Mouse (Mus musculus): ENCODE data around the gene Rbm4b.
A peak's percentile ranks its signal among the peaks of the same experiment; 100 is the strongest.
"Not testable (repeated sequence)": the region's sequence is repeated elsewhere in the genome, so short reads cannot be mapped to it uniquely, and the experiment has no call there.

The Rbm4b gene

DNA sequence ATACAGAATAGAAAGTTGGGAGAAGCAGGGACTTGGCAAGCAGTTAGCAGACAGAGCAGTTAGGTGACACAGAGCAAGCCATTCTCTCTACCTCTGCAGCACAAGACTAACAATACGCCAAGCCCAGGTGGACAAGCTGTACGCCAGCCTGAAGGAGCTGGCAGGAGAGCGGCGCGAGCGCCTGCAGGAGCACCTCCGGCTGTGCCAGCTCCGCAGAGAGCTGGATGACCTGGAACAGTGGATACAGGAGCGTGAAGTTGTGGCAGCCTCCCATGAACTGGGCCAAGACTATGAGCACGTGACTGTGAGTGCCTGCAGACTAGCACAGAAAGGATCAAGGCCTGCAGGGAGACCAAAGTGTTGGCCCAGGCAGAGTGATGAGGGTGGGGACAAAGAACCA lies 10.6 kb upstream of the Rbm4b start:
- no peak for DNase-seq

- DNase-seq, result peak; percentile 40
Observed at GRCm38 (mm10) chr19:4746611-4747010, 9.7 kb upstream of the Rbm4b start.

- DNase-seq, result no peak
Observed at GRCm38 (mm10) chr19:4747631-4748312, 8.5 kb upstream of the Rbm4b start.

DNA sequence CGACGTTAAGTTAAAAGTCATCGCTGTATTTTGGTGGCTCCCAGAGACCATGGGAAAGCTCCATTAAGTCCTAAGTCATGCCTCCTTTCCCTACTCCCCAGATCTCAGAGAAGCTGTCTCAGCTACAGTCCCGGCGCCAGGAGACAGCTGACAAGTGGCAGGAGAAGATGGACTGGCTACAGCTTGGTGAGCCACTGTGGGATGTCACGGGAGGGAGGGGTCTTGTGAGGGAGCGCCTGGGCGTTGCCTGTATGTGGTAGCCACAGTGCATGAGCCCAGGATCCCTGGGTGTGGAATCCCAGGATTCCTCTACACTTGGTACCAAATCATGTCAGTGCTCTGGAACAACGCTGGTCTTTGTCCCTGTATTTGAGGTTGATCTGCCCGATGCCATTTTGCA lies 7.8 kb upstream of the Rbm4b start:
- DNase-seq, result no peak

- DNase-seq, result no peak
Observed at GRCm38 (mm10) chr19:4749975-4750374, 6.3 kb upstream of the Rbm4b start.

DNA sequence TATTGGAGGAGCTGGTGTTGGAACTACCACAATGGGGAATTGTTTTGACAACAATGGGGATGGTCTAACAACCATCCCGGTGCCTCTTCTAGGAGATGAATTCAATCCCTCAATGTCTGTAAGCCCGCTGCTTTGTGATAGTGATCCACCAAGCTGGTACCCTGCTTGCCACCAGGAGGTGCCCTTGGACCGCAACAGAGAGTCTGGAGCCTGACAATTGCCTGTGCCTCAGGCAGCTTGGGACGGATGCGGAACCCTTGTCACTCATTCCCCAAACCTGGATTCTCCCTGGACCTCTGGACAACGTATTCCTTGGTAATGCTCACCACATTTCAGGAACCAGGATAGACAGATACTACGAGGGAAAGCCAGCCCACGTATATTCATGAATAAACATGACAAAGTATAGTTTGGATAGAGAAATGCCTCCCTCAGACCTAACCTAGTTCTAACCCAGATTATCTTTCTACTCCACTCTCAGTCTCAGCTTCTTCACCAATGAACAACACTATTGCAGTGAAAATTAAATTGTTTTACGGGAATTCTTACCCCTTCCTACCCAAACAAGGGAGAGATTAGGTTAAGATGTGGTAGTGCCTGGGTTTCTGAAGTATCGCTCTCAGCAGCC lies 618 bp upstream of the Rbm4b start:
- peak; percentile 95 for DNase-seq

- peak; percentile 16 for DNase-seq
Observed at GRCm38 (mm10) chr19:4756921-4757320, 624 bp downstream of the Rbm4b start.

- DNase-seq, result not testable (repeated sequence)
Observed at GRCm38 (mm10) chr19:4760544-4760943, 4.2 kb downstream of the Rbm4b start.

DNA sequence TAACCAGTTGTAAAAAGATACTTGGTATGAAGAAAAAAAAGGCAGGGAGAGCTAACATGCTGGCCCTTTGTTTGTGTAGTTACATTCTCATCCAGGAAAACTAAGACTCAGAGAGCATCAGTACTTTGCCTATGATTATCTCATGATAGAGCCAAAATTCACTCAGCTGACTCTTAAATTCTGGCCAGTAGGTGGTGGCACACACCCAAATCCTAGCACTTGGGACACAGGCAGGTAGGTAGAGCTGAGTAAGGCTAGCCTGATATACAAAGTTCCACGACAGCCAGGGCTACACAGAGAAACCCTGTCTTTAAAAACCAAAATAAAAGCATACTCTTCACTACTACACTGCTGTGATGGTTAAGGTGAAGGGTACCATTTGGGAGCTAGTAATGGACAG lies 6.6 kb downstream of the Rbm4b start:
- DNase-seq, result peak; percentile 19

DNA sequence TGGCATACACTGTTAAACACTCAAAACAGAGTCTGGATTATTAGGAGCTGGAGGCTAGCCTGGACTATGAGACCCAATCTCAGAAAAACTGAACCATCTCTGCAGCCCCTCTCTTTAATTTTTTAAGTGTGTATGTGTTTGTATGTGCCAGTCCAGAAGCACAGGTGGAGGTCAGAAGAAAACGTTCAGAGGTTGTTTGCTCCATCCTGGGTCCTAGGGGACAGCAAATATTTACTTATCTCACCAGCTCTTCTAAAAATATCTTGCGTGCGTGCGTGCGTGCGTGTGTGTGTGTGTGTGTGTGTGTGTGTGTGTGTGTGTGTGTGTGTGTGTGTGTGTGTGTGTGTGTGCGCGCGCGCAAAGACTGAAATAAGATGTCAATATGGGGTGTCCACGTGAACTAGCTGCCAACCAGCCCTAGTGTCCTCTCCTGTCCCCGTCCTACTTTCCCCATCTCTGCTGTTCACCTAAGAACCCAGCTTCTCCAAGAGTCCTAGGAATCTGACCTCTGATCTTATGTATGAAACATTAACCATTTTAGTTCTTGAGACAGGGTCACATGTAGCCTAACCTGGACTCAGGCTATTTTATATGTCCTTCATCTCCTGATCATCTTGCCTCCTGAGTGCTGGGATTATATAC lies 11.3 kb downstream of the Rbm4b start:
- no peak for DNase-seq

DNA sequence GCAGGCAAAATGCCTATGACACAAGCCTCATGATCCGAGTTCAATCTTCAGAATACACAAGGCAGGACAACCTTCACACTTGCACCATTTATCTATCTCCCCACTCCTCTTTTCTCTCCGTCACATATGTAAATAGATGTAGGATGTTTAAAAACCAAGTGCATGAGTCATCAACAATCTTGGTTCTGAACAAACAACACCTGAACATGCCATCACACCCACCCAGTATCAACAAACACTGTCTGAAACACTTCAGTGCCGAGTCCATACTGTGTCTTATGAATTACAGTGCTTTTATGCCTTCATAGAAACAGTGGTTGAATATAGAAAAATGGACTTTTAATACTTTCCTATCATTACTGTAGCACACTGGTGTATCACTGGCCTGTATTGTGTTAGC lies 16.5 kb downstream of the Rbm4b start:
- DNase-seq, result no peak

DNA sequence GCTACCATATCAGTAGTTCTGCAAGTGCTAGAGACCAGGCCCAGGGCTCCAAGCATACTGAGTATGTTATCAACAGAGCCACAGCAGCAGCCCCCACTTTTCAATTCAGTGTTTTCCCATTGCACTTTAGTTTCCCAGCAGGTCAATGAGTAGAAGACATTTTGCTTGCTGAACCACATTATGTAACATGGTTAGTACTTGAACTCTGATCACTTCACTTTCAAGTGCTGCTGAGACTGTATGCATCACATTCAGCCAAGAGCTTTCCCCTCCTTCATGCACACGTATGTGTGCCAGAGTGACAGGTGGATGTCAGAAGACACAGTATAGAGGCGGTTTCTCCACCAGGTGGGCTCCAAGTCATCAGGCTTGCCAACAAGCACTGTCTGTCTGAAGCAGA lies 26.6 kb downstream of the Rbm4b start:
- no peak for DNase-seq

GRCm38 (mm10) chr19:4785206-4785605 lies 28.9 kb downstream of the Rbm4b start:
- DNase-seq, result no peak

- no peak for DNase-seq
Observed at GRCm38 (mm10) chr19:4786313-4786712, 30.0 kb downstream of the Rbm4b start.

DNA sequence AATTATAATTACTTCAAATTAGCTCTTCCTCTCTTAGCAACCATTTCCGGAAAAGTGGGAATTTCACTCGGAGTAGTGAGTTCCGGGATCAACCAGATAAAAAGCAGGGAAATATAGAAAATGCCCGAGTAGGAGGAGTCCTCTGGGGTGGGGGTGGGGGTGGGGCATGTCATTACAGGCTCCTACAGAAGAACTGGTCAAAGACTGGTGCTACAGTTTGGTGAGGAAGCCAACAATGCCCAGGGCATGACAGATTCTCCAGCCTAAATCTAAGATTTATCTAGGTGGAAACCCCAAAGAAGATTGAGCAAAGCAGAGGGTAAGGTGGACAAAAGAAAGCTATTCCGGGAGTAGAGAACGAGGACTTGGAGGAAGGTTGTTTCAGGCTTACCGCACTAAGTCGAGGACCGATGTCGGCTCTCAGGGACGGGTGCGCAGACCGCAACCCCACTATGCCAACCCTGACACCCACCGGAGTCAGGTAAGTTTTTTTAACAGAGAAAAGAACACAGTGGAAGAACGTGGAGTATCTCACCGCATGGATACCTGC lies 37.1 kb downstream of the Rbm4b start:
- DNase-seq, result no peak

DNA sequence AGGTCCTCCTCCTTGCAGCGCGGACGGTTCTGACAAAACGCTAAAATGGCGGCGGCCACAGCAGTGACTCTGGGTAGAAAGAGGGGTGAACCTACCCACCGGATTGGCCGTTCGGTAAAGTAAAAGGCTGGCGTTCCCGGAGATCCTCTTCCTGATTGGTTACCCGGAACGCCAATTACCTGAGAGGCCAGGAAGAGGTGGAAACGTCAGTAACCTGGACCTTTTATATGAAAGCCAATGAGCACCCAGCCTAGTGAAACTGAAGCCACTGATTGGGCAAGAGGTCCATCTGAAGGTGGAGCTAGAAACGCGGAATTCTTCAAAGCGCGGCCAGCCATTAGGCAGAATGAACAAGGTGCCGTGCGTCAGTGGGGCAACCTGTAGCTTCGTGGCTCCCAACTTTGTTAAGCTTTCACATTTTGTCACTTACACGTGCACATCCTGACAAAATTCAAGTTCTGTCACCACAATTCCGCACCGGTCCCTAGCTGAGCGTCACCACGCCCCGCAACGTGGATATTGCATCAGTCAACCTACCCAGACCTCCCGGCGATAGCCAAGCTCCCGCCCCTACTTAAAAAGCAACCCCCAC lies 37.6 kb downstream of the Rbm4b start, which contains the start of gene Rbm4:
Gene Rbm4, minus strand, starts transcription at position 71 of the 592 bp plus-strand sequence.
- DNase-seq, result peak; percentile 99

GRCm38 (mm10) chr19:4795929-4796328 lies 39.6 kb downstream of the Rbm4b start:
- DNase-seq, result no peak

GRCm38 (mm10) chr19:4797846-4798245 lies 41.5 kb downstream of the Rbm4b start:
- no peak for DNase-seq

- no peak for DNase-seq
Observed at GRCm38 (mm10) chr19:4799083-4799482, 42.8 kb downstream of the Rbm4b start.

DNA sequence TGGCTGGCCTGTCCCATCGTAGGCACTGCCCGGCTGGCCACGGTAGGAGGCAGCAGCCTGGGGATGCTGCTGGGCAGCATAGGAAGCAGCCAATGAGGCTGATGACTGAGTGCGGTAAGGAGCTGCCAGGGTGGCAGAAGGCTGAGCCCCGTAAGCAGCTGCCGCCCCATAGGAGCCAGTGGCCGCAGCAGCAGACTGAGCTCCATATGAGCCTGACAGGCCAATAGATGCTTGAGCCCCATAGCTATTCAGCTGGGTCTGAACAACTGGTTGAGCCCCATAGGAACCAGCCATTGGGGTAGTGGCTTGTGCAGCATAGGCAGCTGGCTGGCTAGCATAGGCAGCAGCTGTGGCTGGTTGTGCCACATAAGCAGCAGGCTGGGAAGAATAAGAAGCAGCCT lies 46.4 kb downstream of the Rbm4b start:
- DNase-seq, result no peak

GRCm38 (mm10) chr19:4803283-4803682 lies 47.0 kb downstream of the Rbm4b start:
- DNase-seq, result no peak

DNA sequence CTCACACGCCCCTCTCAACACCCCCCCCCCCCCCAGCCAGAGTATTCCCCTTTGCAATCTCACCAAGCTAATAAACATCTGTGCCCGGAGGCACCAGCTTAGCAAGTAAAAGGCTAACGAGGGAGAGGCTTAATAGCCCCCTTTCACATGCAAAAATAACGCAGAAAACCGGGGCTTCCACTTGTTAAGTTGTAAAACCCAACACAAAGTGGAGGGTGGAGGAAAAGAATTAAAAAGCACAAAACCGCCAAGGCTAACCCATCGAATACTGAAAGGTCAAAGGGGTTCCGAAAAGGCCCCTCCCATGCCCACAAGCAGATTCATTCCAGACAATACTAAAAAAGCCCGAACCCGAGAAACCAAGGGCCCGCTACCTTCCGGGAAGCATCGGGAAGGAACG lies 54.0 kb downstream of the Rbm4b start:
- DNase-seq, result no peak

DNA sequence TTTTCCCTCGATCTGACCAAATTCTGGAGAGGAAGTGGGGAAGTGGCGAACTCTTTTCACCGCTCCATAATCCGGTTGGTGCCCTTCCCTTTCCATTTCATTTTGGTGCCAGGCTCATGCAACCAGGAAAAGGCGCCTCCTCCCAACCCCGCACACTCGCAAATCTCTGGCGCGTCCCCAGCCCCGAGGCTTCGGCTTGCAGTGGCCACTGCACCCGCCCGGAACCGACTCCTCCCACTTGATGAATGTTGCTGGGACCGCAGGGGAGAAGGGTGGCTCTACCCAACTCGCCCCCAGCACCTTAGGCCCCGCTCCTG lies 54.4 kb downstream of the Rbm4b start:
- no peak for DNase-seq

Data from lung, postnatal 10 days (tissue).